Mouse (Mus musculus): ENCODE data around the gene Ccdc40. TPM values are rescaled to one million over a fixed set of nuclear protein-coding genes. Genes with fewer than 3 reads are reported as not detected.
"Not testable (repeated sequence)": the region's sequence is repeated elsewhere in the genome, so short reads cannot be mapped to it uniquely, and the experiment has no call there.

The Ccdc40 gene
- total RNA-seq, 2 experiments from 2014 or later = 1.2 to 1.3 TPM

DNA sequence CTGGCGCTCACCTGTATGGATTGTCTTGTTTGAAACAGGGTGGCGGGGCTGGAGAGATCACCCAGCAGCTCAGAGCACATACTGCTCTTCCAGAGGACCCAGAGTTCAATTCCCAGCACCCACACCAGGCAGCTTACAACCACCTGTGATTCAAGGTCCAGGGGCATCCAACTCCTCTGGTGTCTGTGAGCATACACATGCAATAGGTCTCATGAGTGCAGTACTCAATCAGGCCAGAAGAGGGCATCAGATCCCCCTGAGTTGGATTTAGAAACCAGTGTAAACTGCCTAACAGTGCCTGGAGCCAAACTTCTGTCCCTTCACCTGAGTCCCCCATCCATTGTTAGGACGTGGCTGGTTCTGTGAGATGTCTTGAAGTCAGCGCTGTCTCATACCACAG, 7.2 kb downstream of the Ccdc40 start:
- peak; percentile 31 to 52 for DNase-seq (ENCODE audit: low spot score in 2 of 2)

DNA sequence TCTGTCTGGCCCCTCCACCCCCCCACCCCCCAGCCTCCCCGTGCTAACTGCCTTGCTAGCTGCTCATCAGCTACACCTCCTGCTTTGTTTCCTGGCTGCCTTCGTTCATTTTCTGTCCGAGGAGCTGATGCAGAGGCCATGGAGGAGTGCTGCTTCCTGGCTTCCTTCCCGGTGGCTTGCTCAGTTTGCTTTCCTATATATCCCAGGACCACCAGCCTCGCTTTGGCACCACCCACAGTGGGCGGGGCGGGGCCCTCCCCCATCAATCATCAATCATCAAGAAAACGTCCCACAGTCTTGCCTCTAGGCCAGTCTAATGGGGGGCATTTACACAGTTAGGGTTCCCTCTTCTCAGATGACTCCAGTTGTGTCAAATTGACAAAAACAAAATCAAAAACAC, 8.0 kb downstream of the Ccdc40 start:
- no peak for DNase-seq (ENCODE audit: low spot score in 2 of 2)

DNA sequence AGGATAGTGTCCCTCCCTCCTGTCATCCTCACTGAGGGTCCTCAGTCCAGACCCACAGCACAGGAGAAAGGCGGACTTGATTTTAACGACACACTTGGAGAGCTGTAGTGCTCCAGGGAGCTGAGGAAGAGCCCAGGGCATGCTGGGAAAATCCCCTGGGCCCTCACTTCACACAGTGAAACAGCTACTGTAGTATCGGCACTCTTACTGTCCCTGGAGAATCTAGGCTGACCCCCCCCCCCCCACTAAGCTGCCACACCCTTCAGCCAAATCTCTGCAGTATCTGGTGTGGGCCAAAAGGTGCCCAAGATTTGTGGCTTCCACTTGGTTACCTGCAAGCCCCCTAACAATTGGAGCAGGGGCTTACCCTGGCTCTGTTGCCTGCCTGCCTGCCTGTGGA, 8.6 kb downstream of the Ccdc40 start:
- no peak for DNase-seq (ENCODE audit: low spot score in 2 of 2)

DNA sequence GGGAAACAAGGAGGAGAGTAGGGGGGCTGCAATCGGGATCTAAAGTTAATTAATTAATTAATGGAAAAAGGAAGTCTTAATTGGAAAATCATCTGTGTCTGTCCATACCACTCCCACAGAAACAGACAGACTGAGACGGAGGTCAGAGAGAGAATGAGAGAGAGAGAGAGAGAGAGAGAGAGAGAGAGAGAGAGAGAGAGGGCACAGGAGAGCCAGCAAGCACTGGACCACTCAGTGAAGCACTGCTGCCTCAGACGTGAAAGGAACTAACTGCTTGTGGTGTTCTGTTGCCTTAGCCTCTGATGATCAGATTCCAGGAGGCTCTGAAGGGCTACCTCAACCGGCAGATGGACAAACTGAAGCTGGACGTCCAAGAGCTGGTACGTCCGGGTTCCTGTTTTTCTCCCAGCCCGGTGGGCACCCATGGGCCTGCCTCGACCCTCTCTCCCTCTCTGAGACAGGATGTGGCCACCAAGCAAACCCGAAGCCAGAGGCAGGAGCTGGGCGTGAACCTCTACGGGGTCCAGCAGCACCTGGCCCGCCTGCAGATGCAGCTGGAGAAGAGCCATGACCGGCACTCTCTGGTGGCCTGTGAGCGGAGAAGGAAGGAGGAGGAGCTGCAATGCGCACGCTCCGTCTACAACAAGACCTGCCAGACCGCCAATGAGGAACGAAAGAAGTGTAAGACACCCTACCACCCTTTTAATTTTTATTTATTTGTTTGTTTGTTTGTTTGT, 9.4 kb downstream of the Ccdc40 start:
- DNase-seq (ENCODE audit: low spot score in 2 of 2) = peak in 1 of 2 experiments; percentile 32

DNA sequence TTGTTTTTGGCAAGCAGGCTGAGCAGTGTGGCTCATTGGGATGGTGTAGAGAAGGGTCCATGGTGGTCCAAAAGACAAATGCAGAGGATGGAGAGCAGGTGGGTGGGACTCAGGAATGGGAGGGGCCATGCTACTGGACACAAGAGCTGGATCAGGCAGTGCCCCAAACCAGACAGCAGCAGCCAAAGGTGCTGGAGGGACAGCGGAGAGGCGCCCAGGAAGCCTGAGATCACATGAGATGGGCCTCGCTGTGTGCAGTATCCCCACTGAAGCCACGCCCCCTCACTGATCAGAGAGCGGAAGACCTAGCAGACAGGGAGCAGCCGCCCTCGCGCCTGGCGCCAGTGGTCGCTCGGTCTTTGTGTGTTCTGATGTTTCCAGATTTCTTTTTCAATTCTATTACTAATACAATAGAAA, 9.9 kb downstream of the Ccdc40 start:
- peak in 1 of 2 experiments; percentile 55 for DNase-seq (ENCODE audit: low spot score in 2 of 2)

DNA sequence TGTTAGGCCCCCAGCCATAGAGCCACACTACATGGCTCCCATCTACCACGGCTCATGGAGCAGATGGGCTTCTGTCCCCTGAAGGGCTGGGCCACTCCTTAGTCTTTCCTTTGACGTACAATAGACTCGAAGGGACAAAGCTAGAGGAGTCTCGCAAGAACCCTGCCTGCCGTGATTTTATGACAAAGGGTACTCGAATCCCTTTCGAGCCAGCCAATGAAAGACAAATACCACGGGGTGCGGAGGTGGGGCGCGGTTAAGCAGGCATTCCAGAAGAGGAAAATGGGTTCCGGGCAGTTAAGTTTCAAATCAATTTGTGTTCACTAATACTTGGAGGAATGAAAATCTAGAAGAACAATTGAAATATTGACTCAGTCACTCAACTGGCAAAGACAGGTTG, 11.1 kb downstream of the Ccdc40 start:
- no peak for DNase-seq (ENCODE audit: low spot score in 2 of 2)

DNA sequence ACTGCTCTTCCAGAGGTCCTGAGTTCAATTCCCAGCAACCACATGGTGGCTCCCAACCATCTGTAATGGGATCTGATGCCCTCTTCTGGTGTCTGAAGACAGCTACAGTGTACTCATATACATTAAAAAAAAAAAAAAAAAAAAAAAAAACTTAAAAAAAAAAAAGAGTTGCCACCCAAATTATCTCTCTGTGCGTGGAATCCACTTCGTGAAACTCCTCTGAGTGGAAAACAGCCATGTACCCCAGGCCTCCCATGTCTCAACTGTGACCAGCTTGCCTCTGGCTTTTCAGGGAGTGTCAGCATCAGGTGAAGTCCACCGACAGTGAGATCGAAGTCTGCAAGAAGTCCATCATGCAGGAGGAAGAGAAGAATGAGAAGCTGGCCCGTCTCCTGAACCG, 17.2 kb downstream of the Ccdc40 start:
- not testable (repeated sequence) for DNase-seq (ENCODE audit: low spot score in 2 of 2)

DNA sequence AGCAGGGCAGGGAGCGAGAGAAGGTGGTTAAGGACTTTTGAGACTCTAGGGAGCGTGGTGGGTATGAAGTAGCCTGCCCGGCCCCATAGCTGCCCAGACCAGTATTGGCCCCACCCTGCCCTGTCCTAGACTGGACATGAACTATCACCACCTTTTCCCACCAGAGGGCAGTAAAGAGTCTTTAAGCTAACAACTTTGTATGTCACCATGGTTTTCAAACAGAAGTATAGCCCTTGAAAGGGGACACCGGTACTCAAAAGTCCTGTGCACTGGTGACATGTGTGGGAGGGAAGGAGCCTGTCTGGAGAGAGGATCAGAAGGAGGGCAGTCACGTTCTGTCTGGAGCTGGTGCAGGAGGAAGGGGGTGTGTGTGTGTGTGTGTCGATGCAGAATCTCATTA, 20.6 kb downstream of the Ccdc40 start:
- peak; percentile 33 to 43 for DNase-seq (ENCODE audit: low spot score in 2 of 2)

DNA sequence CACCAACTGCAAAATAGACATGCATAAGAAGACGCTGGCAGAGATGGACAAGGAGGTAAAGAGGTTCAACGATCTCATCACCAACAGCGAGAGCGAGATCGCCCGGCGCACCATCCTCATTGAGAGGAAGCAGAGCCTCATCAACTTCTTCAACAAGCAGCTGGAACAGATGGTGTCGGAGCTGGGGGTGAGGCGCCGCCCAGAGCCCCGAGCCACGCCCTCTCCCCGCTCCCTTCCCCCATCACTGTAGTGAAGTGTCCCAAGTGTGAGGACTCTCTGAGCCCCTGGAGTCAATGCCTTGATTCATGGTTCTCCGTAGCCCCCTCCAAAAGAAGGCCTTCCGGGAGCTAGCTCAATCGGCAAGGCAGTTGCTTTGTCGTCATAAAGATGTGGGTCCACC, 22.6 kb downstream of the Ccdc40 start:
- no peak for DNase-seq (ENCODE audit: low spot score in 2 of 2)

DNA sequence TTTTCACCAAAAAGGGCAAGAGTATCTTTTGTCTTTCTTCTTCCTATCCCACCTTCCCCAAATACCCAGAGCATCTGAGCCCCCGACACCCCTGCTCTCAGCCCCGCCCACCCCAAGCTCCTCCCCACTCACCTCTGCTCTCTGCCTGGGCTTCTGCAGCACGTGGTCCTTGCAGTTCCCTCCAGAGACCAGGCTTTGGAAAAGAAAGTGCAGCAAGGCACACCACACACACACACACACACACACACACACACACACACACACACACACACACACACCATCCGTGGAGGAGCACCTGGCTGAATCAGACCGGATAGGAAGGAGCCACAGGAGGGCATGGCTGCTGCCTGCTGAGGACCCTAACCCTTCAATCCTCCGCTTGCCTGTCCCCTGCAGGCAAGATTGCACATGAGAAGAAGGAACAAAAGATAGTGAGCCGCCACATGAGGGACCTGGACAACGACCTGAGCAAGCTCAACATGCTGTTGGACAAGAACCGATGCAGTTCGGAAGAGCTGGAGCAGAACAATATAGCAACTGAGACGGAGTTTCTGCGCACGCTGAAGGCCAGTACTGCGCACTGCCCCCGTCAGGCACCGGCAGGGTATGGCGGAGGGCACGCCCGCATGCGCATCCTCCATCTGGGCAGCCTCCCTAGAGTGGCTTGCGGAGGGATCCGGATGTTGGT, 24.6 kb downstream of the Ccdc40 start:
- no peak for DNase-seq (ENCODE audit: low spot score in 2 of 2)

DNA sequence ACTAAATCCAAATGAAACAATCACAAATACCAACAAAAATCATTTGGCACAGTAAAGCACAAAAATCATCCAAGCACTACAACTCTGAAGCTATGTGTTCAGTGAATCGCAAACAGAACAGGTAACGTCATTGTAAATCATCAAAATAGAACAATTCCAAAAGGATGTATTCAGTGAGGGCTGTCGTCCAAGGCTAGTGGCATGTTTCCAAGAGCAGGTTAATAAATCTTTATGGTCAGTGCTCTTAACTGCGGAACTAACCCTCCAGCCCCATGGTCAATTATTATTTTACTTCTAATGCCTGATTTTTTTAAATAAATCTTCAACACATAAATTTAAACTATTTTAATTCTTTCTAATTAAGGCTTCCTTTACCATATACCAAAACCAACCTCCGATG, 28.2 kb downstream of the Ccdc40 start:
- not testable (repeated sequence) for DNase-seq (ENCODE audit: low spot score in 2 of 2)

DNA sequence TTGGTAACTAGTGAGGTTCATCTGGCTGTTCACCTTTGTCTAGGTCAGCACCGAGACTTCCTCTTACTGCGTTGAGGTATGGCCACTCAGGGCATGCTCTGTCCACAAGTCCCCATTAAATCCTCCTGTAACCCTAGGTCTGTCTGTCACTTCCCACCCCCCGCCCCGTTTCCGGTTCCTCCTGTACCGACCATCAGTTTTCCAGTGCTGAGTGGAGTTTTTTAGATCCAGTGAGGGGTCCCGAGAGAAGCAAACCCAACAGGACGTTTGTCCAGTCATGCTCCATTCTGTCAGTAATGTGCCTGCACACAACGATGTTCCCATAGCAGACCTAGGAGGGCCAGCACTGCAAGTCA, 29.8 kb downstream of the Ccdc40 start:
- DNase-seq (ENCODE audit: low spot score in 2 of 2) = no peak

DNA sequence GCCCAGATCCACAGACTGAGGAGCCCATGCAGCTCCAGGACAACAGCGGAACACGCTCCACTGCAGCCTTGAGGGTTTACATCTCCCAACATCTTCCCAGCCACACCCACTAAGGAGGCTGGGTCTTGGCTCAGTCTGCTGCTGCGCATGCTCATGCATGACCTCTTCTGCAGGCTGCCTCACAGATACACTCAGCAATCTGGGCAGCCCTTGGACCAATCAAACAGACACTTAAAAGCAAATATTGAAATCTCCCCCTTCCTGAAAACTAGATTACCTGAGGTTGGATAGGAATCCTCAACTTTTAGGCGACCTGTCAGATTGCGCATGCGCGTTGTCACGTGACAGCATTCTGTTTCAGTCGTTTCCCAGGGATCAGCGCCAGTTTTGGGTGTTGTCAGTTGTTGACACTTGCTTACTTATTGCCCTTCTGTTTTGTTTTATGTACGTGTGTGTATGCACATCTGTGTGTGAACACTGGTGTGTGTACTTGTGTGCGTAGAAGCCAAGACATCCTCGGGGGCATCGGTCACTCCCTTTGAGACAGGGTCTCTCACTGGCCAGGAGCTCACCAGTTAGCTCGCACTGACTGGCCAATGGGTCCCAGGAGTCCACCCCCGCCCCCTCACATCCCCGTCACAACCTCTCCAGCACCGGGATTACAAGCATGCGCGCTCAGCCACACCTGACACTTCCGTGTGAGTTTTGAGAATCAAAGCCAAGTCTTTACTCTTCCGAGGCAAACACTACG, 30.4 kb downstream of the Ccdc40 start:
- peak; percentile 27 to 54 for DNase-seq (ENCODE audit: low spot score in 2 of 2)

DNA sequence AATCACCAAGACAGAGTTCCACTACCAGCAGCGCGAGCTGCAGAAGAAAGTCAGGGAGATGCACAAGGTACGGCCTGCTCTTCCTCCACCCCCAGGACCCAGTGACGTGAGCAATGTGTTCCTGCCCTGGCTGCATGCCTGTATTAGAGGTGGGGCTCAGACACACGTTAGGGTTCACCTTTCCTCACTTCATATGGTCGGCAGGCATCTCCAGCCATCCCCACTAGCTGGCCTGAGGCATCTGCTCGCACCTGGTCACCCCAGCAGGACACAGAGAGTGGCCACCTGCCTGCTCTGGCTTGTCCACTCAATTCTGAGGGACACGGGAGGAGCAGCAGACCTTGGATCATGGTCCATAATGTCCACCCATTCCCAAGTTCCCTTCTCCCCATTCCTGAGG, 31.6 kb downstream of the Ccdc40 start:
- no peak for DNase-seq (ENCODE audit: low spot score in 2 of 2)

DNA sequence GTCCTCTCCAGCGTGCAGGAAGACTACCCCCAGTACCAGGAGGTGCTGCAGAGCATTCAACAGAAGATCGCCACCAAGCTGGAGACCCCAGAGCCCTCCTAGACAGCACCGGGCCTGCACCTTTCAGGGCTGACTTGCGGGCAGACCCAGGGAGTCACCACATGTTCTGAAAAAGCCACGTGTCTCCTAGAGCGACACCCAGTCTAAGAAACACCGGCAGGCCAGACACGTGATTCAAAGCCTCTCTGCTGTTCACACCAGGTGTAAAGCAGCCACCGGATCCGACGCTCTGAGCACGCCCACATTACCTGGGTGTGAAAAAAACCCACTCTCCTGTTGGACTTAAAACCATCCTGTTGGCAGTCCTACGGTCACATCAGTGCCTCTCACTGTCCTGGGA, 36.0 kb downstream of the Ccdc40 start:
- no peak for DNase-seq (ENCODE audit: low spot score in 2 of 2)

DNA sequence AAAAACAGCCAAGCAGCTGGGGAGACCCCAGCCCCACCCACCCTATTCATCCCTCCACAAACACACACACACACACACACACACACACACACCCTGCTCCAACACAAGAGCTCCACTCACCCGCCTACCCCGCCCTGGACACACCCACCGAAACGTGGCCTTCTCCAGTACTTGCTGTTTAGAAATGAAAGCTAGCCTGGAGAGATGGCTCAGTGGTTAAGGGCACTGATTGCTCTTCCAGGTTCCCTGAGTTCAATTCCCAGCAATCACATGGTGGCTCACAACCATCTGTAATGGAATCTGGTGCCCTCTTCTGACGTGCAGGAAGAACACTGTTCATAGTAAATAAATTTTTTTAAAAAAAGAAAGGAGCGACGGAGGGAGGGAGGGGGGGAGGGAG, 37.4 kb downstream of the Ccdc40 start:
- DNase-seq (ENCODE audit: low spot score in 2 of 2) = no peak

DNA sequence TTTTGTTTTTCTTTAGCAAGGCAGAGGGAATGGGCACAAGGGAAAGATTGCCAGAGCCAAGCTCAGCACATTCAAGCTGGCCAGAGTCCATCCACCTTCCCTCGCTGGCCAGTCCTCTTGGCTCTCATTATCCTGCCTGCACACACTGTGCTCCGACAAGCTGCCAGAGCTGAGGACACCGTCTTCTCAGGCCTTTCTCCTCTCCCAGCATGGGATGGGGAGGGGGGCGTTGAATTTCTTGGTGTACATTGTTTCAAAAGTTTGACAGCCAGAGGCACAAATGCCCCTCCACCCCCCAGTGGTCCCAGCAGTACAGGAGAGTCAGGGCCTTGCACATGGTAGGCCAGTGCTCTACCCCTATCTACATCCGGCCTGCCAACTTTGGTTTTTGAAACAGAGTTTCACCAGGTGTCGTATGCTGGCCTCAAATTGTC, 38.9 kb downstream of the Ccdc40 start:
- DNase-seq (ENCODE audit: low spot score in 2 of 2) = no peak

DNA sequence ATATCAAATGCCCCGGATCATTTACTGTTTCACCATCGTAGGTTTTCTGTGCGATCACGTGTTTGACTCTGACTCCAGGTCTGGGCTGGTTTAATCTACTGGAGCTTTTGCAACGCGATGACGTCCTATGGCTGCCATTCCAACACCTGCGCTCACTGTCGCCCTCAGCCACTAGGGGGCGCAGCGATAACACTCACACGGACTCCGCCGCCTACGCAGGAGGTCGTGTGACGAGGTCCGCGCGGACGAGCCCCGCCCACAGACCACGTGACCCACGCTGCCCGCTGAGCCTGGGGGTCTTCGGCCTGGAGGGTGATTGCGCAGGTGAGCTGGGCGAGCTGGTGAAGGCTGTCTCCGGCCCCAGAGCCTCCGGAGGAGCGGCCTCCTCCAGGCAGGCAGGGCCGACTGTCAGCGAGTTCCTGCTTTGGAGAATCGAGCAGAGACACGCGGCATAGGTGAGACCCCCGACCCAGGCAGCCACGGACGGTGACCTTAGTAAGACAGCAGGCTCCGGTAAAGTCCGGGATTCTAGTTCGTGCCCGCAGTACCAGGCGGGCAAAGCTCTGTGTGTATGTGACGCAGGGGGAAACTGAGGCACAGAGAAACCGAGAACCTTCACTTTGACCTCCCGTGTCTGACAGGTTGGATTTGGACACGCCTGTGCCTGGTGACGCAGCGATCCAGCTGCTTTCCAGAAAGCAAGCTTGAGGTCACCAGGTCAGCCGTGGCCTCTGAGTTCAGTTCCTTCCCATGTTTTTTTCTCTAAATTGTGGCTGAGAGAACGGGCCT, 39.6 kb downstream of the Ccdc40 start, which contains the start of gene Gaa:
Gene Gaa, plus strand, starts transcription at position 120 of the 789 bp plus-strand sequence.
- DNase-seq (ENCODE audit: low spot score in 2 of 2) = peak; percentile 98

DNA sequence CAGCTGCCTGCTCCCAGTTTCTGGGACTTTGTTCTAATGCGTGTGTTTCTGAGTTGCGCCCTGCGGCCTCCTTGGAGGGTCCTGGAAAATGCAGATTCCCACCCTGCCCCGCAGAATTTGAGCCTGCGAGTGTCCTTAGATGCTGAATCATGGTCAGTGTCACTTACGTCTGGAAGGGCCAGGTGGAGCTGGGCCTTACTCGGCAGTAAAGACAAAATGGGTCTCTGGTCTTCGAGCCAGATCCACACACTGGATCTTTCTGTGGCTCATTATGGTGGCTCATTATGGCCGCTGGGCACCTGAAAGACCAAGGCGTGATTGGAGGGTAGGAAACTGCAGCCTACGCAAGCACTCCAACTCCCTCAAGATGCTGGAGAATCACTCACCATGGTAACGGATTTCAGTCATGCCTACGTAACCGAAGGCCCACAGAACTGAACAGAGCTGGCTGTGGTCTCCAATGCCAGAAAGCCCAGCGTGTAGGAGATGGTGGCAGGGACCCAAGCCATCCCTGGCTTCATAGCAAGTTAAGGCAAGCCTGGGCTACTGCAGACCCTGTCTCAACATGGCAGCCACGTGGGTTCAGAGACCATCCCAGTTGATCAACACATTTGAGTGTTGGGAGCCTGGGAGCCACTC, 40.3 kb downstream of the Ccdc40 start:
- no peak for DNase-seq (ENCODE audit: low spot score in 2 of 2)

DNA sequence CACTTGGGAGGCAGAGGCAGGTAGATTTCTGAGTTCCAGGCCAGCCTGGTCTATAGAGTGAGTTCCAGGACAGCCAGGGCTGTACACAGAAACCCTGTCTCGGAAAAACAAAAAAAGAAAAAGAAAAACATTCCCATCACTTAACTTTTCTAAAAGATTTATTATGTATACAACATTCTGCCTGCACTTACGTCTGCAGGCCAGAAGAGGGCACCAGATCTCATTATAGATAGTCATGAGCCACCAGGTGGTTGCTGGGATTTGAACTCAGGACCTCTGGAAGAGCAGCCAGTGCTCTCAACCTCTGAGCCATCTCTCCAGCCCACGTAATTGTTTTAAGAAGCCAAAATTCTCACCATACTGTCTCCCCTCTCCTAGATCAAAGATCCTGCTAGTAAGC, 44.1 kb downstream of the Ccdc40 start:
- DNase-seq (ENCODE audit: low spot score in 2 of 2) = not testable (repeated sequence)

Measured in adrenal gland, adult 18-20 months (tissue).